Mouse (Mus musculus) olfactory bulb, adult 2 months (tissue): Measurements from ENCODE around the gene Tceal1.

Experiments used
- CTCF ChIP-seq: fragments of 200-500 bp; IDR thresholded peaks from 2 replicates; pipeline ENCODE4 v1.5.1; 2012; ENCODE audit warnings: low read depth, mild to moderate bottlenecking, low read length, moderate library complexity; ENCODE audit not compliant: insufficient read depth
- POLR2A ChIP-seq: fragments of 200-500 bp; IDR thresholded peaks from 2 replicates; pipeline ENCODE4 v1.6.1; 2012; ENCODE audit warnings: mild to moderate bottlenecking, low read depth, low read length, moderate library complexity; ENCODE audit not compliant: insufficient read depth

DNA sequence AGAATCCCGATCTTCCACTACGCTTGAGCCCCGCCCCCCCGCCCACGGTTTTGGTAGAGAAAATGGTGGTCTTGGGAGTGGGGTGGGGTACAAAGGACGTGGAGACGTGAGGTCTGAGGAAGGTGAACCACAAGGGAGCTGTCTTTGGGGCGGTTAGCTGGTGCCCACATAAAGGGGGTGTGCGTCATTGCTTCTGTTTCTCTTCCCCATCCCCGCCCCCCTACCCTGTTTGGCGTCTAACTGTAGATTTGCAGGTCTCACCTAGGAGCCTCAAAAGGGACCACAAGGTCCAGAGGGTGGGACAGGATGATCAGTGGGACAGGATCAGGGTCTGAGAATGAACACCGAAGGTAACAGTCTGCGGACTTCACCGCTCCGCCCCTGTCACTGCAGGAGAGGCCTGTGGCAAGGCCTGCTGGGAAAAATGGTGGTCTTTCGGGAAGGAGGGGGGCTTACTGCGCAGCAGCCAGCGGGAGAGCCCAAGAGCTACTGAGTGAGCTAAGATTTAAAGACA, 443 bp downstream of the Tceal1 start:
- TF ChIP-seq CTCF = no peak
- peak; percentile 11; the same call in 1 of the 2 replicates for TF ChIP-seq POLR2A
